Mouse (Mus musculus) fibroblast of lung, adult 2 months (primary cell): ENCODE results near the gene Zfp869.
"Not testable (repeated sequence)": the region's sequence is repeated elsewhere in the genome, so short reads cannot be mapped to it uniquely, and the experiment has no call there.

Experiments
- DNase-seq: peaks from one replicate; pipeline ENCODE4 v3.0.0-alpha.2; 2011; ENCODE audit warnings: low read depth

Gene Zfp869

GRCm38 (mm10) chr8:69710624-69711023 is at the start of gene Zfp869:
Gene Zfp869 (minus strand): TSS chr8:69710724.
- not testable (repeated sequence) for DNase-seq

- no peak for DNase-seq
Measured at GRCm38 (mm10) chr8:69758316-69758715, 47.8 kb upstream of the Zfp869 start.

GRCm38 (mm10) chr8:69752437-69752836 is 41.9 kb upstream of the Zfp869 start:
- no peak for DNase-seq

- peak; percentile 92 for DNase-seq
Measured at GRCm38 (mm10) chr8:69749544-69750454, 39.3 kb upstream of the Zfp869 start, which contains the start of gene Zfp963. Gene Zfp963 (minus strand): TSS chr8:69749970.

GRCm38 (mm10) chr8:69741231-69741630 is 30.7 kb upstream of the Zfp869 start:
- no peak for DNase-seq

- no peak for DNase-seq
Measured at GRCm38 (mm10) chr8:69740763-69741162, 30.2 kb upstream of the Zfp869 start.

GRCm38 (mm10) chr8:69735495-69735894 is 25.0 kb upstream of the Zfp869 start:
- DNase-seq: no peak

GRCm38 (mm10) chr8:69717232-69717580 is 6.7 kb upstream of the Zfp869 start:
- DNase-seq: no peak

GRCm38 (mm10) chr8:69716403-69717231 is 6.1 kb upstream of the Zfp869 start:
- peak; percentile 100 for DNase-seq

GRCm38 (mm10) chr8:69715366-69715765 is 4.8 kb upstream of the Zfp869 start:
- DNase-seq: no peak

GRCm38 (mm10) chr8:69713516-69713915 is 3.0 kb upstream of the Zfp869 start:
- DNase-seq: no peak

GRCm38 (mm10) chr8:69701810-69702209 is 8.7 kb downstream of the Zfp869 start:
- no peak for DNase-seq

- DNase-seq: not testable (repeated sequence)
Measured at GRCm38 (mm10) chr8:69665051-69665450, 45.5 kb downstream of the Zfp869 start.

GRCm38 (mm10) chr8:69661294-69661693 is 49.2 kb downstream of the Zfp869 start:
- DNase-seq: no peak
